Mouse (Mus musculus): ENCODE data around the gene Mrpl16. TPM values are rescaled to one million over a fixed set of nuclear protein-coding genes. Genes with fewer than 3 reads are reported as not detected.

The Mrpl16 gene
- polyA plus RNA-seq (2014; fragmentation: Nextera tagmentation; extraction: Ambion mirVana), result 48.7 and 56.0 TPM in 2 replicates

- H3K9ac ChIP-seq (replicated peaks; ENCODE audit: low read length), result peak within 1 kb of the TSS; percentile 56
- WGBS, result under 1% methylated on average over 30 of the region's 30 CpGs
- DNase-seq (peak; percentile 97), ATAC-seq (ENCODE audit: low FRiP score, low TSS enrichment) (peak; percentile 92)
- peak within 1 kb of the TSS; percentile 54 for H3K4me3 ChIP-seq (replicated peaks; ENCODE audit: low read depth, low read length)
- no peaks in the 10 kb centered on the region for H3K9me3 ChIP-seq (ENCODE audit: control insufficient read depth, low read length)
- peaks cover 8% of the 10 kb centered on the region for H3K4me1 ChIP-seq (ENCODE audit: control insufficient read depth, insufficient read depth, low read length)
- peak within 1 kb of the TSS; percentile 69 for H3K4me2 ChIP-seq (ENCODE audit: low read length)
- H3K27ac ChIP-seq (replicated peaks; ENCODE audit: low read depth, low read length), result 0 out of 2 replicates have a peak within 1 kb of the TSS, but pooled peaks have one; percentile 3
- H3K27me3 ChIP-seq (ENCODE audit: control insufficient read depth, insufficient read depth, low read length), result no peaks in the 10 kb centered on the region
- H3K36me3 ChIP-seq (ENCODE audit: control insufficient read depth, insufficient read depth, low read length), result peaks cover 27% of the 10 kb centered on the region
These were observed at the start of gene Mrpl16 for GRCm38 (mm10) chr19:11770205-11770892. Mrpl16 (plus strand) TSS chr19:11770391.

- ATAC-seq (ENCODE audit: low FRiP score, low TSS enrichment), result no peak
These were observed 46.3 kb upstream of the Mrpl16 start for GRCm38 (mm10) chr19:11723870-11724269.

GRCm38 (mm10) chr19:11724275-11724674 is 45.9 kb upstream of the Mrpl16 start:
- Histone ChIP-seq H3K36me3 (ENCODE audit: control insufficient read depth, insufficient read depth, low read length) (no peaks in the 10 kb centered on the region), H3K9ac (replicated peaks; ENCODE audit: low read length) (no peak overlapping the region), H3K27ac (replicated peaks; ENCODE audit: low read depth, low read length) (no peak overlapping the region), H3K4me3 (replicated peaks; ENCODE audit: low read depth, low read length) (no peak overlapping the region), H3K9me3 (ENCODE audit: control insufficient read depth, low read length) (no peaks in the 10 kb centered on the region), H3K4me1 (ENCODE audit: control insufficient read depth, insufficient read depth, low read length) (no peaks in the 10 kb centered on the region), H3K27me3 (ENCODE audit: control insufficient read depth, insufficient read depth, low read length) (no peaks in the 10 kb centered on the region), H3K4me2 (ENCODE audit: low read length) (no peak overlapping the region)
- 83% methylated on average over 6 of the region's 6 CpGs for WGBS
- DNase-seq (no peak), ATAC-seq (ENCODE audit: low FRiP score, low TSS enrichment) (no peak)

More at GRCm38 (mm10) chr19:11723870-11724269, 46.3 kb upstream of the Mrpl16 start:
- Histone ChIP-seq H3K4me2 (ENCODE audit: low read length) (no peak overlapping the region), H3K4me3 (replicated peaks; ENCODE audit: low read depth, low read length) (no peak overlapping the region), H3K9ac (replicated peaks; ENCODE audit: low read length) (no peak overlapping the region), H3K36me3 (ENCODE audit: control insufficient read depth, insufficient read depth, low read length) (no peaks in the 10 kb centered on the region), H3K9me3 (ENCODE audit: control insufficient read depth, low read length) (no peaks in the 10 kb centered on the region), H3K27ac (replicated peaks; ENCODE audit: low read depth, low read length) (no peak overlapping the region), H3K4me1 (ENCODE audit: control insufficient read depth, insufficient read depth, low read length) (no peaks in the 10 kb centered on the region), H3K27me3 (ENCODE audit: control insufficient read depth, insufficient read depth, low read length) (no peaks in the 10 kb centered on the region)
- DNase-seq, result no peak
- WGBS, result 94% methylated on average over 2 of the region's 2 CpGs

GRCm38 (mm10) chr19:11725915-11726314 is 44.3 kb upstream of the Mrpl16 start:
- Histone ChIP-seq H3K9me3 (ENCODE audit: control insufficient read depth, low read length) (no peaks in the 10 kb centered on the region), H3K9ac (replicated peaks; ENCODE audit: low read length) (no peak overlapping the region), H3K4me1 (ENCODE audit: control insufficient read depth, insufficient read depth, low read length) (no peaks in the 10 kb centered on the region), H3K4me2 (ENCODE audit: low read length) (no peak overlapping the region), H3K27me3 (ENCODE audit: control insufficient read depth, insufficient read depth, low read length) (no peaks in the 10 kb centered on the region), H3K27ac (replicated peaks; ENCODE audit: low read depth, low read length) (no peak overlapping the region), H3K36me3 (ENCODE audit: control insufficient read depth, insufficient read depth, low read length) (no peaks in the 10 kb centered on the region), H3K4me3 (replicated peaks; ENCODE audit: low read depth, low read length) (no peak overlapping the region)
- ATAC-seq (ENCODE audit: low FRiP score, low TSS enrichment) (no peak), DNase-seq (no peak)
- 89% methylated on average over 2 of the region's 2 CpGs for WGBS

- WGBS, result 91% methylated on average over 5 of the region's 5 CpGs
- no peaks in the 10 kb centered on the region for H3K9me3 ChIP-seq (ENCODE audit: control insufficient read depth, low read length)
- no peaks in the 10 kb centered on the region for H3K27me3 ChIP-seq (ENCODE audit: control insufficient read depth, insufficient read depth, low read length)
- H3K4me3 ChIP-seq (replicated peaks; ENCODE audit: low read depth, low read length), result no peak overlapping the region
- H3K9ac ChIP-seq (replicated peaks; ENCODE audit: low read length), result no peak overlapping the region
- no peak for ATAC-seq (ENCODE audit: low FRiP score, low TSS enrichment)
- DNase-seq, result no peak
- H3K36me3 ChIP-seq (ENCODE audit: control insufficient read depth, insufficient read depth, low read length), result no peaks in the 10 kb centered on the region
- H3K4me2 ChIP-seq (ENCODE audit: low read length), result no peak overlapping the region
- no peaks in the 10 kb centered on the region for H3K4me1 ChIP-seq (ENCODE audit: control insufficient read depth, insufficient read depth, low read length)
- no peak overlapping the region for H3K27ac ChIP-seq (replicated peaks; ENCODE audit: low read depth, low read length)
These were observed 42.9 kb upstream of the Mrpl16 start for GRCm38 (mm10) chr19:11727304-11727703.

GRCm38 (mm10) chr19:11730278-11730677 is 39.9 kb upstream of the Mrpl16 start:
- Histone ChIP-seq H3K27ac (replicated peaks; ENCODE audit: low read depth, low read length) (no peak overlapping the region), H3K36me3 (ENCODE audit: control insufficient read depth, insufficient read depth, low read length) (no peaks in the 10 kb centered on the region), H3K4me1 (ENCODE audit: control insufficient read depth, insufficient read depth, low read length) (no peaks in the 10 kb centered on the region), H3K27me3 (ENCODE audit: control insufficient read depth, insufficient read depth, low read length) (no peaks in the 10 kb centered on the region), H3K4me2 (ENCODE audit: low read length) (no peak overlapping the region), H3K4me3 (replicated peaks; ENCODE audit: low read depth, low read length) (no peak overlapping the region), H3K9me3 (ENCODE audit: control insufficient read depth, low read length) (no peaks in the 10 kb centered on the region), H3K9ac (replicated peaks; ENCODE audit: low read length) (no peak overlapping the region)
- 76% methylated on average over 1 of the region's 1 CpGs for WGBS
- DNase-seq (no peak), ATAC-seq (ENCODE audit: low FRiP score, low TSS enrichment) (no peak)

GRCm38 (mm10) chr19:11736455-11736854 is 33.7 kb upstream of the Mrpl16 start:
- Histone ChIP-seq H3K36me3 (ENCODE audit: control insufficient read depth, insufficient read depth, low read length) (no peaks in the 10 kb centered on the region), H3K4me3 (replicated peaks; ENCODE audit: low read depth, low read length) (no peak overlapping the region), H3K27ac (replicated peaks; ENCODE audit: low read depth, low read length) (no peak overlapping the region), H3K4me1 (ENCODE audit: control insufficient read depth, insufficient read depth, low read length) (no peaks in the 10 kb centered on the region), H3K27me3 (ENCODE audit: control insufficient read depth, insufficient read depth, low read length) (no peaks in the 10 kb centered on the region), H3K4me2 (ENCODE audit: low read length) (no peak overlapping the region), H3K9me3 (ENCODE audit: control insufficient read depth, low read length) (no peaks in the 10 kb centered on the region), H3K9ac (replicated peaks; ENCODE audit: low read length) (no peak overlapping the region)
- WGBS, result 43% methylated on average over 1 of the region's 1 CpGs
- DNase-seq (no peak), ATAC-seq (ENCODE audit: low FRiP score, low TSS enrichment) (no peak)

GRCm38 (mm10) chr19:11745680-11746079 is 24.5 kb upstream of the Mrpl16 start:
- ATAC-seq (ENCODE audit: low FRiP score, low TSS enrichment), result no peak
- Histone ChIP-seq H3K27me3 (ENCODE audit: control insufficient read depth, insufficient read depth, low read length) (no peaks in the 10 kb centered on the region), H3K9me3 (ENCODE audit: control insufficient read depth, low read length) (no peaks in the 10 kb centered on the region), H3K4me2 (ENCODE audit: low read length) (no peak overlapping the region), H3K4me3 (replicated peaks; ENCODE audit: low read depth, low read length) (no peak overlapping the region), H3K27ac (replicated peaks; ENCODE audit: low read depth, low read length) (no peak overlapping the region), H3K36me3 (ENCODE audit: control insufficient read depth, insufficient read depth, low read length) (no peaks in the 10 kb centered on the region), H3K4me1 (ENCODE audit: control insufficient read depth, insufficient read depth, low read length) (no peaks in the 10 kb centered on the region), H3K9ac (replicated peaks; ENCODE audit: low read length) (no peak overlapping the region)
- DNase-seq, result no peak

GRCm38 (mm10) chr19:11747298-11747697 is 22.9 kb upstream of the Mrpl16 start, which contains the start of gene Gif:
Gif (plus strand) TSS chr19:11747554.
- no peak within 1 kb of the TSS for H3K9ac ChIP-seq (replicated peaks; ENCODE audit: low read length)
- H3K27me3 ChIP-seq (ENCODE audit: control insufficient read depth, insufficient read depth, low read length), result no peaks in the 10 kb centered on the region
- 69% methylated on average over 2 of the region's 2 CpGs for WGBS
- no peak within 1 kb of the TSS for H3K4me2 ChIP-seq (ENCODE audit: low read length)
- ATAC-seq (ENCODE audit: low FRiP score, low TSS enrichment) (no peak), DNase-seq (no peak)
- H3K4me1 ChIP-seq (ENCODE audit: control insufficient read depth, insufficient read depth, low read length), result no peaks in the 10 kb centered on the region
- H3K36me3 ChIP-seq (ENCODE audit: control insufficient read depth, insufficient read depth, low read length), result no peaks in the 10 kb centered on the region
- H3K27ac ChIP-seq (replicated peaks; ENCODE audit: low read depth, low read length), result no peak within 1 kb of the TSS
- no peak within 1 kb of the TSS for H3K4me3 ChIP-seq (replicated peaks; ENCODE audit: low read depth, low read length)
- no peaks in the 10 kb centered on the region for H3K9me3 ChIP-seq (ENCODE audit: control insufficient read depth, low read length)

Measured in midbrain, embryonic 14.5 days (tissue).